Mouse (Mus musculus): ENCODE data around the gene Shisa2.

Shisa2 gene

GRCm38 (mm10) chr14:59633295-59633898, 8.3 kb downstream of the Shisa2 start:
- DNase-seq, result no peak

DNA sequence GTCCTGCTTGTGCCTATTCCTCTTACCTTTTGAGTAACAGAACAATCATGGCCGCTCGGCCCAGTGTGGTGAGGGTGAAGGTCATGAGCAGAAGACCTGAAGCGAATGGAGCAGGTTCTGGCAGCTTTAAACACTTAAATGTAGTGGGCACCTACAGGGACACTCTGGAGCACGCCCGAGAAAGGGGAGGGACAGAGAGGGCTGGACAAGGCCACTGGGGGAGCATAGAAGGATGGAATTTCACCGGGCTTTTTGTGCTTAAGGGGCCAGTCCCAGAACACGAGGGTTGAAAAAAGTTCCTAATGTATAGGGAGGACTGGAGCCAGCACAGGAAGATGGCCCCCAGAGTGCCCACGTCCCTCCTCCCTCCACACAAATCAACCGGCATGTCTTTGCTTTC, 8.9 kb downstream of the Shisa2 start:
- DNase-seq, result no peak

DNA sequence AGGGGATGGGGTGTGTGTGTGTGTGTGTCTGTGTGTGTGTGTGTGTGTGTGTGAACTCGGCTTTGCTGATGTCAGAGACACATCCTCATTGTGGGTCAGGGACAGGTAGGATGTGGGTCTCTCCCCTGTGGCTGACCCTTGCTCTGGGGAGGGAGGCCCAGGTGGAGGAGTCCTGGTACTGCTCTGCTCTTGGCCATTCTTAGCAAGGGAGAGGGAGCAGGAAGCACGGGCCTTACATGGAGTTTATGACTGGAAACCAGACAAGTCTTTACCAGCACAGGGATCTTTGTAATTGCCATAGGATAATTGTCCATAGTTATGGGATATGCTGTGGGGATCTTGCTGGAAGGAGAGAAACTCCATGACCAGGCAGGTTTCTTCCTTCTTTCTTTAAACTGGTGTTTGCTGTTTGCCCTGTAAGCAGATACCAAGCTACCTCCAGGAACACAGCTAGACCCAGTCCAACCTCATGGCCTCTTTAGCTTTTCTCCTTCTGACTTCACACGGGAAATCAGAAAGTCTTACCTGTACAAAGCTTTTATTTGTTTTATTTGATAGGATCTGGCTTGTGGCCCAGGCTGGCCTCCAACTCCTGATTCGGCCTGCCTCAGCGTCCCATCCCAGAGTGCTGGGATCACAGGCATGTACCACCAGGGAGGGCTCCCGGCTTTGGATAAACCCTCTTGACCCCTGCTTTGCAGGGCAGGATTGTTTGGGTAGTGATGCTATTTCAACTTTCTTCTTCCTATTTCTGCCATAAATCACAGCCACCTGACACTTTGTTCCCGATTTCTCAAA, 14.0 kb downstream of the Shisa2 start:
- DNase-seq, result no peak

- no peak for DNase-seq
Observed at GRCm38 (mm10) chr14:59641856-59642255, 16.7 kb downstream of the Shisa2 start.

DNA sequence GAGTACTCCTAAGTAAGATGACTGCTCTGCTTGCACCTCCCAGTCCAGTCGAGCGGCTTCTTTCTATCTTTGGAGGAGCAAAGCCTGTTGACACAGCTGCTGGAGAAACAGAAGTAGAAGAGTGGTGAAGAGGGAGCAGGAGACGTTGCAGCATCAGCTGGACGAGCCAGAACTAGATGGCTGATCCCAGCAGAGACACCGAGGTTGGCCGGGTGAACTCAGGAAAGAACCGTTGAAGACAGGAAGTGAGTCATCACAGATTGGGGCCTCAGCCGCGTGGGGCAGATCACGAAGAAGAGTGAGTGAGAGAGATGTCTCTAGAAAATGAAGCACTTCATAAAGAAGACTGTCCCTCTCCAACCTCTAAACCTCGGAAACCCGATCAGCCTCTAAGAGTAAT, 18.5 kb downstream of the Shisa2 start:
- DNase-seq, result no peak

DNA sequence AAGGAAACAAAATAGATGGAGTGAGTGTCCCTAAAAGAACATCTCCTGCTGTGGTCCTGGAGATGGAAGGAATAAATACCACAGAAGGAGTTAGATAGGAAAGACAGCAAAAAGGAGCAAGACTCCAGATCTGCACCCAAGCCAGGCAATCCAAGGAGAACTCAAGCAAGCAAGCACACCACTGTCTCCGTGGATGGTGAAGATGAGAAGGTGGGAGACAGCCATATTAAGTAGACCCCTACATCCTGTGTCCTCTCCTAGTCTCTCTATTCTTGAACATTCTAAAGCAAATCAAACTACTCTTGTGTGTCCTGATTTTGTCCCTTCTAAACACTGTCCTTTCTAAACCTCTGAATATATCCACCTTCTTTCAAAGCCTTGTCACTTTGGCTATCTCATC, 19.1 kb downstream of the Shisa2 start:
- no peak for DNase-seq

GRCm38 (mm10) chr14:59644896-59645295, 19.8 kb downstream of the Shisa2 start:
- DNase-seq, result no peak

- no peak for DNase-seq
Observed at GRCm38 (mm10) chr14:59646826-59647697, 22.0 kb downstream of the Shisa2 start.

DNA sequence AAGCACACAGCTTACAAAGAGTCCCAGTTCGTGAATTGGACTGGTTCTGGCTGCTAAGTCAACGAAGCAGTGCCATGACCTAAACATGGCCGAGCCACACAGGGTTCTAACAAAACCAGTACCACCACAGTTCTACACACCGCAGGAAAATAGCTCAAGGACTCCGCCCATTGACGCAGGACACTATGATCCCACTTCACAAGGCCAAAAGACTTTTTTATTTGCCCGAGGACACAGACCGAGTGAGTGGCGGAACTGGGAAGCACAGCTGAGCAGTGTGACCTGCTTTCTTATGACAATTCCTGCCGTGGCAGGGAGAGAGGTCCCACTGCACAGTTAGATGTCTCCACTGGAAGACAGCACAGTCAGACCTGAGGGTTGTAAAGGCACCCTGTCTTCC, 23.5 kb downstream of the Shisa2 start:
- no peak for DNase-seq

- no peak for DNase-seq
Observed at GRCm38 (mm10) chr14:59649337-59649736, 24.2 kb downstream of the Shisa2 start.

- no peak for DNase-seq
Observed at GRCm38 (mm10) chr14:59656591-59656990, 31.5 kb downstream of the Shisa2 start.

DNA sequence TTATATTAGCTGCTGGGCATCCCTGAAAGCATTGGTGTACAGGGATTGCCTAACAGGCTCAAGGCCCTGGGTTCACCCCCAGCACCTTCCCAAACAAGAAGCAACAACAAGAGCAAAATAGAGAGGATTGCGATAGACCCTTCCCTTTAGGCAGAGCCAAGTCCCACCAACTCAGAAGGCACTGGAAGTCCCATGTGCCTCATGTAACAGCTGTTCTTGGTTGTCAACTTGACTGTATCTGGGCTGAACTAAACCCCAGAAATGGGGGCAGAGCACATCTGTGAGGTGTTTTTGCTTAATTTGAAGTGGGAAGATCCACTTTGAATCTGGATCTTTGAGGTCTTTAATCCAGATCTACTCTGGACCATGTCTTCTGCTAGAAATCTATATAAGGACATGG, 32.0 kb downstream of the Shisa2 start:
- no peak for DNase-seq

- no peak for DNase-seq
Observed at GRCm38 (mm10) chr14:59672893-59673515, 47.9 kb downstream of the Shisa2 start.

GRCm38 (mm10) chr14:59674556-59674955, 49.4 kb downstream of the Shisa2 start:
- no peak for DNase-seq

- DNase-seq, result no peak
Observed at GRCm38 (mm10) chr14:59675330-59675729, 50.2 kb downstream of the Shisa2 start.

GRCm38 (mm10) chr14:59677598-59678003, 52.5 kb downstream of the Shisa2 start:
- DNase-seq, result no peak
